Mouse (Mus musculus): ENCODE measurements around the gene Vamp8.

The Vamp8 gene

DNA sequence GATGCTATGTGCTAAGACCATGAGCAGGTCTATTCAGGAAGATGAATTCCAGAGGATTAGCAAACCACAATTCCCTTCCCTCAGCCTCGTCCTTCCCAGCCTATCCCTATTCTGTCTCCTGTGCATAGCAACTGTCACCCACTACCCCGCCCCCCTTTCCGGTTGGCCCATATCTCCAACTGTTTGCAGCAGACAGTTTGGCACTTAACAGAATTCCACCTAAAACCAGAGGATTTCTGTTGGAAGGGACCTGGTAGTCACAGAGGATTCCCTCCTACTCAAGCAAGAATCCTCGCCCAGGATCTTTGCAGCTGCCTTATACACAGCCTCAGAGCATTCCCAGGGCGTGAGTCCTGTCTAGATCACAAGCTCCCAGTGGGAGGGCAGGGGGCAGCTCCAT, 19.4 kb downstream of the Vamp8 start:
- no peak for DNase-seq

DNA sequence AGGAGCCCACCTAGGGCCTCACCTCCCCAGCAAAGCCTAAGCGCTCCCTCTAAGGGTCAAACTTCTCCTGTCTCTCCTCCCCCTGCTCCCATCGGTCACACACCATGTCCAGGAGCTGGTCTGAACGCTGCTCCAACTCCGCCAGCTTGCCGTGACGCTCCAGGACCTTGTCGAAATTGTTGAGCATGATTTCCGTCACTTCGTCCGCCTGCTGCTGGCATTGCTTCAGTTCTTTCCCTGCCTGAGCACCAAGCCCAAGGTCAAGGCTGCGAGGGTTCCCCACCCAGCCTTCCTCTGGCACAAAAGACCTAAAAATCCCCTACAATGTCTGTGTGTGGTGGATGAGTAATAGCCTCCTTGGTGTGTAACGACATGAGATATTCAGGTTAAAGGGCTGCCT, 20.4 kb downstream of the Vamp8 start:
- DNase-seq, result no peak

DNA sequence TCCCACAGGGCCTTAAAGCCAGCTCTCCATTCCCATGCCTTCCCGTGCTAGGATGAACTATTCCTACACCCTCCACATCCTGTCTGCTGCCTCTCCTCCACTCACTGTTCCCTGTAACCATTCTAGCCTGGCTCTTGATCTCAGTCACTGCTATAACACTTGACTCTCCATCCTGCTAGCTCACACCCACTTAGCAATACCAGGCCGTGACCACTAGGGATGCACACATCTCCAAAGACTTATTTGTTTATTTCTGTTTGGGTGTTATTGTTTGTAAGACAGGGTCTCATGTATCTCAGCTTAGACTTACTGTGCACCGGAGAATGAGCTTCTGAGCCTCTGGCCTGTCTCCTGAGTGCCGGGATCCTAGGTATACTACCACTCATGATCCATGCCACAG, 20.9 kb downstream of the Vamp8 start:
- DNase-seq, result no peak

DNA sequence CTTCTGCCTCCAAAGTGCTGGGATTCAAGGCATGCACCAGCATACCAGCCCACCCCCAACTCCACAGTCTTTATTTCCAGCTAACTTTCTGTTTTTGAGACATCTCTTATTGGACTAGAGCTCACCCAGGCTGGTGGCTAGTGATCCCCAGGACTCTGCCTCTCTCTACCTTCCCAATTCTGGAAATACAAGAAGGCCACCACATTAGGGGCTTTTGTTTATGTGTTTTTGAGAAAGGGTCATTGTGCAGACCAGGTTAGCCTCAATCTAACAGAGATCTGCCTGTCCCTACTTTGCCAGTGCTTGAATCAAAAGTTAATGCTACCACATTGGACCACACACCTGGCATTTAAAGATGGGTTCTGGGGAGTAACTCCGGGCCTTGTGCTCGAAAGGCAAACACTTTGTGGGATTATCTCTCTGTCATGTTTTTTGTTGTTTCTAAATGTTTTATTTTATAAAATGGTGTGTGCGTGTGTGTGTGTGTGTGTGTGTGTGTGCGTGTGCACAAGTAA, 23.0 kb downstream of the Vamp8 start:
- no peak for DNase-seq

DNA sequence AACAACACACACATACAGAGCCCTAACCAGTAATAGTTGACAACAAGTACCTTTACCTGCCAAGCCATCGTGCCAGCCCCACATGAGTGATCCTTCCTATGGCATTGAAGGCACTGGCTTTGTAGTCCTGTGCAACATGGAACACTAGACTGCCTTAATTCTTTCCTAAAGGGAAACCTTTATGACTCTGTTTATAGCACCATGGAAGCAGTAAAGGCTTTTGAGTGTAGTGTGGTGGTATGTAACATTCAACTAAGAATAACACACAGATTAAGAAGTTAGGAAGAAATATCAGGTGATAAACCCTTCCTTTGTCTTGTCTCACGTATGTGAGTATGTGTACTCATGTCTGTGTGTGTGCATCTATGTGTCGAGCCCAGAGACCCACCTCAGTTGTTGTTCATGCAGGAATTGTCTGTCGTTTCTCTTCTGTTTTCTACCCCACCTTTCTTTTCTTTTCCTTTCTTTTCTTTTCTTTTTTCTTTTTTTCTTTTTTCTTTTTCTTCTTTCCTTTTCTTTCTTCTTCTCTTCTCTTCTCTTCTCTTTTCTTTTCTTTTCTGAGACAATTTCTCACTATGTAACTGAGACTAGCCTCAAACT, 23.6 kb downstream of the Vamp8 start, which contains the start of gene Rnf181:
Gene Rnf181, minus strand, starts transcription at position 113 of the 600 bp plus-strand sequence.
- DNase-seq, result no peak

DNA sequence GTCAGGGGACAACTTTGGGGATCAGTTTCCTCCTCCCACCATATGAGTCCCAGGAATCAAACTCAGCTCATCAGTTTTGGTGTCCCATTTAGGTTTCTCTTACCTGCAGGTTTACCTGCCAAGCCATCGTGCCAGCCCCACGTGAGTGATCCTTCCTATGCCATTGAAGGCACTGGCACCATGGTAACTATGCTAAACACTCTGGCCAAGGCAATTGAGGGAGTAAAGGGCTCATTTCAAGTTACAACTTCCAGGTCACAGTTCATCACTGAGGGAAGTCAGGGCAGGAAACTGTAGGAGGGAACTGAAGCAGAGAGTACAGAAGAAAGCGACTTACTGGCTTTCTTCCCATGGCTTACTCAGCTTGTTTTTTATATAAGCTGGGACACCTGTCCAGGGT, 24.2 kb downstream of the Vamp8 start:
- DNase-seq, result no peak

DNA sequence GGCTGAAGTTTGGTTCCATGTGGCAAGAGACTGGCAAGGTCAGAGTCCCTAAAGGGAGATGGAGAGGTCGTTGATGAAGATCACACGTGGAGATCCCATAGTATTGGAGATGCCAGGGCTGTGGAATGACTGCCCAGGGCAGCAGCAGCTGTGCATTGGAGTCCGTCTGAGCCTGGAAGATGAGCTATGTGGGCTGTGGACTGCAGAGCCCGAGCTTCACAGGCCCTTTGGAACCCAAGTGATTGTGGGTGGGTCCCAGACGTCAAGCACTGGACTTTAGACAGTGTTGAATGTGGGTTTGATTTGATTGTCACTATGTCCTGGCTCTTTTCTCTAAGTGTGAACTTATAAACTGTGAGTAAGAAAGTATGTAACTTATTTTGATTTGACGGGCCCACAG, 25.5 kb downstream of the Vamp8 start:
- DNase-seq, result no peak

DNA sequence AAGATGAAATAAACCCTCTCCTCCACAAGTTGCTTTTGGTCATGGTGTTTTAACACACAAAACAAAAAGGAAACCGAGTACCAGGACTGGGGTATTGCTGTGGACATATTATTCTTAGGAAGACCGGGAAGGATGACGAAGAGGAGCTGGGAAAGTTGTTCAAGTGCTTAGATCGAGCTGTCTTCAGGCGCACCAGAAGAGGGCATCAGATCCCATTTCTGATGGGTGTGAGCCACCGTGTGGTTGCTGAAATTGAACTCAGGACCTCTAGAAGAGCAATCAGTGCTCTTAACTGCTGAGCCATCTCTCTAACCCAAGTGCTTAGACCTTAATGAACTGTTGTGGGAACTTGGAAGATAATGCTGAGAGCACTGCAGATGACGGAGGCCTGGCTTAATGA, 26.5 kb downstream of the Vamp8 start:
- no peak for DNase-seq

DNA sequence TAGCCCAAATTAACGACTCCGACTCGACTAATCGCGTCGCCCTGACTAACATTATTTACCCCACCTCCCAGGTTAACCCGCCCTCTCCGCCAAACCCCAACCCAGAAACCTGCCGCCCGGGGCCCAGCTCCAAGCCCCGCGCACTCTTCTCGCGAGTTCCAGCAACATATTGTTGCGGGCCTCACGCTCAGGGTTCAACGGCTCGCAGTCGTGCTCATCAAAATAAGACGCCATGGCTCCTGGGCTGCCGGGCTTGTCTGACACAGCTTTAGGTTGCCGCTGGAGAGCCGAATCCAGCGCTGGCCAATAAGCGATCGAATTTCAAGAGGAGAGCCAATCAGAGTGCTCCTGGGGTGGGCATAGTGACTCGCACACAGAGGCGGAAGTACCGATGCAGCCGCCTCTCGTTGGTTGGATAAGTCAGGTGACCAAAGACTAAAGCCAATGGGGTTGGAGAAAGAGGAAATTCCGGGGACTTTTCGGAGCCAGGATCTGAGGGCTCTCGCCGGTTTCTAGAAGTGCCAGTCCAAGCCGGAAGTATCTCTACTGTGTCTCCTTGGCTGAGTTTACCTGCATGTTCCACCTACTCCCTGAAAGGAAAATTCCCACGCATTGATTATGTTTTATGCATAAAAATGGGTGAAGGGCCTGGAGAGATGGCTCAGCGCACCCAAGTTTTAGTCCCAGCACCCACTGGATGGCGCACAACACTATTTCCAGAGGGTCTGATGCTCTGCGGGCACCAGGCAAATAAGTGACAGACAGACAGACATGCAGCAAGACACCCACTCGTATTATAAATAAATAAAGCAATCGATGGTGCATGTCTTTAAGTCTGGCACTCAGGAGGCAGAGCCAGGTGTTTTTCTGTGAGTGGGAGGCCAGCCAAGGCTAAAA, 28.1 kb downstream of the Vamp8 start:
- DNase-seq, result peak; percentile 93 to 96

DNA sequence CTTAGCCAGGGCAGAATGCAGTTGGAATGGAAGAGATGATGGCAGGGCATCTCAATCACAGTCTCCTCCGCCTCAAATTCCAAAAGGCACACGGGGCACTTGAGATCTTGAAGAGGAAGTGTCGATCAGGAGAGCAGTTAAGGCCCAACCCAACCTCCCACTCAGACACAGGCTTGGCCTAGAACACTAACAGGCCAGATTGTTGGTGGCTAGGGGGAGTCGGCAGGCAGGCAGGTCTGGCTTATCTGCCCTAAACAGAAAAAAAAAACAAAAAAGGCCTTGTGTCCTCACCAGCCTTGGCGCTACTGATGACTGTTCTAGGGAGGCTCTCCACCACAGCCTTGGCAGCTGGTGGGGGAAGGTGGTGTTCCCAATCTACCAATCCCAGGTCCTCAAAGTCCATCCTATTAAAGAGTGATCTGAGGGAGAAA, 29.4 kb downstream of the Vamp8 start:
- DNase-seq, result no peak

DNA sequence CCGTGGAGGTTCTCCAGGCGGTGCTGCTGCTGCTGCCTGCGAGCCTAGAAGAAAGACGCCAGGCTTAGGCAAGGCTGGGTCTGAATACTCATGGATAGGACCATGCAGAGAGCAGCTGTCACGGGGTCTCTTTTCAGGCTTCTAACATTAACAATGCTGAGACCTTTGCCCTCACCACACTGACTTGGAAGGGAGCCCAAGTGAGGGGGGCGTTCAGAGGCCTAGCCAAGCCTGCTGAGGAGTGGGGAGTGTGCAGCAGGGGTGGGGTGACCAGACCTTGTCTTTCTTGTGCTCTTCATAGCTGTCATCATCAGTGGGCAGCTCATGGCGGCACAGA, 29.9 kb downstream of the Vamp8 start:
- no peak for DNase-seq

DNA sequence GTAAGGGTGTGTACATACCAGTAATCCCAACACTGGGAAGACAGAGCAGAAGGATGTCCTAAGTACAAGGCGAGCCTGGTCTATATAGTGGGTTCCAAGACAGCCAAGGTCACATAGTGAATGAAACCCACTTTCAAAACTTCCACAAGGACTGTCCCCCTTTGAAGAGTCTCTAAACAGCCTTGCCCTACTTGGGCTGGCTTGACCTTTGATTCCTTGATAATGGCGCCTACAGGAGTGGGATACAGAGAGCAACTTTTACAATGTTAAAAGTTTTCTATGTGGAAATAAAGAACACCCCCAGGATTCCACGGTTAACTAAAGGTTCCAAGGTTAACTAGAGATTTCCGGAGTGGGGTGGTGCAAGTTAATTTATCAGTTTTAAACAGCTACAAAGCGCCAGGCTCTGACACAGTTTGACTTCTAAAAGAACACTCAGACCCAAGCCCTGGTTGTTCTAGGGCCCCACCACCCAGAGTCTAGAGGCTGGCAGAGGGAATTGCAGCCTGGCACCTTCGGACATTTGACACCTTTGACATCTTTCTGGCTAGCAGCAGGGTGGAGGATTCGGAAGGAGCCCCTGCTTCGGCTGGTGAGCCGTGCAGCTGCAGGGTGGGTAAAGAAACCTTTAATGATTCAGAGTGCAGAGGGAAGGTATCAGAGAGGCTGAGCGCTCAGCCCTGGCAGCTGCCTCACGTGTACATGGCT, 30.5 kb downstream of the Vamp8 start:
- DNase-seq, result no peak

DNA sequence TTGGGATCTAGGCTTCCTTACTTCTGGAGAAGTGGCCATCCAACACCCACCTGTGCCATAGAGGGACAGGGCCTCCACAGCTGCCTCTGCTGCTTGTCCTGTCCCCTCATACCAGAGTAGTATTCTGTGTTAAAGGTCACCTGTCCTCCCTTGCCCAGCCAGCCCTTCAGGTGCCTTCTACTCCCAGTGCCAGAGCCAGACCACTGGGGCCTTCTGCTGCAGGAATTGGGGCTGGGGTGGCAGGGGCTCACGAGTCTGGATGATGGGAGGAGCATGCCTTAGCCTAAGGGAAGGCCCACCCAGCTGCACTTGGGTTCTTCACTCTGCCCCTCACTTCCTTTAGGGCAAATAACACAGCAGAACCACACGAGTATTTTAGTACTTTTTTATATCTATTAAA, 31.2 kb downstream of the Vamp8 start:
- no peak for DNase-seq

DNA sequence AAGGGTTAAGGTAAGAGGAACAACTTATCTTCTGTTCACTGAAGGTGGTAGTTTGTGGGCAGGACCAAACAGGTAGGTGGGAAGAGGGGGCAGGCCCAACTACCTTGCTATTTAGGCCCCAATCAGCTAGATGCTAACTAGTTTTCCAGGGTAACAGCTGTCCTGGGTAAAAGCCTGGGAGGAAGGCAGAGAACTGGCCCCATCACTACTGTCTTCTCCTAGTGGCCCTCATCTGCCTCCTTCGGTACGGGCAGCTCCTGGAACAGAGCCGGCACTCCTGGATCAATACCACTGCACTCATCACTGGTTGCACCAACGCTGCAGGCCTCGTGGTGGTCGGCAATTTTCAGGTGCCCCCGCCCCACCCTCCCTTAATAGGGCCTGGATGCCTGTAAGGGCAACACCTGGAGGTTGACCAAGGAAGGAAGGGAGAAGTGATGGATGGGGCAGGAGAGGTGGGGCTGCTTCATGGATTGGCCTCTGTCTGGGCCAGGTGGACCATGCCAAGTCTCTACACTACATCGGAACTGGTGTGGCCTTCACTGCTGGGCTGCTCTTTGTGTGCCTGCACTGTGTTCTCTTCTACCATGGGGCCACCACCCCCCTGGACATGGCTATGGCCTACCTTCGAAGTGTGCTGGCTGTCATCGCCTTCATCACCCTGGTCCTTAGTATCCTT, 32.3 kb downstream of the Vamp8 start:
- DNase-seq, result no peak

DNA sequence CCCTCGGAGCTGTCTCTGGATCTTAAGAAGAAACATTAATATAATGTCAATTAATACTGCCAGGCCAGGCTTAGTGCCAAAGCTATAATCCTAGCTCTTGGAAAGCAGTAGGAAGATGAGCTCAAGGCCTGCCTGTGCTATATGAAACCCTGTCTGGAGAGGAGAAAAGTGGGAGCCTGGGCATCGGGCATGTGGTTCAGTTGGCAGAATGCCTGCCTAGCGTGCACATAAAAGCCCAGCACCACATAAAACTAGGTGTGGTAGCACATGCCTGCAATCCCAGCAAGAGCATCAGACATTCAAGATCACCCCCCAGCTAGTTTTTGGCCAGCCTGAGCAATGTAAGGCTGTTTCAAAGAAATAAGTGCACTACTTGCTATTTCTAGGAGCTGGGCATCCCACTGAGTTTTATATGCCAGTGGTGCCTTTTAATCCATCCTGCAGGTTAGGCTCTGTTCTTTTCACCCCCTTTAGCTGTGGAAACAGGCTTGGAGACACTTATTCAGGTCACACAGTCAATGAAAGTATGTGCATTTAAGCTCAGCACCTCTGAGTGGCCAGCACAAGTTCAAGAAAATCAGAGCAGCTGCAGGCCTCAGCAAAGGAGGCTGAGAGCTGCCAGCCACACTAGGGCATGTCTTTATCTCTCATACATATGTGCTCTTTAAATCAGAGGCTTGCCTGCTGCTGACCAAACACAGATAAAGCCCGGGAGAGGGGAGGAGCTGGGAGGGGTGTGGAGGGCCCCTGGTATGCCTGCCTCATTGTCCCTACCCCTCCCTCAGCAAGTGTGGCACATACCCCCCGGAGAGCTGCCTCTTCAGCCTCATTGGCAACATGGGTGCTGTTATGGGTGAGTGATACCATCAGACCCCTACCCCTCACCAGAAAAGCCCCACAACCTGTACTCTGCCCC, 33.1 kb downstream of the Vamp8 start:
- DNase-seq, result no peak

DNA sequence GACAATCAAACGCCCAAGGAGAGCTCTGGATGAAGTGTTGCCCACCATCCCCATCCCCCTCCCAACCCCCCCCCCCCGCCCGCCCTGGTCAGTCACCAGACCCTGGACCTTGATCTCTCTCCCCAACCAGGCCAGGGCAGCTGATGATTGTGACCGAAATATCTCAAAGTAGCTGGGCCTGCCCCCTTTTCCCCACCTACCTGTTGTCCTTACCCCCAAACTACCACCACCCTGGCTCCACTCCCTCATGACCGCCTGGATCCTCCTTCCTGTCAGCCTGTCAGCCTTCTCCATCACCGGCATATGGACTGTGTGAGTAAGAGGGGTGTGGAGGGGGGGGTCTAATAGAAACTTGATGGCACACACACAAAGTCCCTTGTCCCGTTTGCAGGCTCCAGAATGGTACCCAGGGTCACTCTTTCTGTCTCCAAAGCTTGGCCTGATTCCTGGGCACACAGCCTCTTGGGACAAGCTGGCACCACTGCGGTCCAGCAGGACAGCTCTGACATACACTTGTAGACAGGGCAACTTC, 34.4 kb downstream of the Vamp8 start:
- DNase-seq, result no peak

DNA sequence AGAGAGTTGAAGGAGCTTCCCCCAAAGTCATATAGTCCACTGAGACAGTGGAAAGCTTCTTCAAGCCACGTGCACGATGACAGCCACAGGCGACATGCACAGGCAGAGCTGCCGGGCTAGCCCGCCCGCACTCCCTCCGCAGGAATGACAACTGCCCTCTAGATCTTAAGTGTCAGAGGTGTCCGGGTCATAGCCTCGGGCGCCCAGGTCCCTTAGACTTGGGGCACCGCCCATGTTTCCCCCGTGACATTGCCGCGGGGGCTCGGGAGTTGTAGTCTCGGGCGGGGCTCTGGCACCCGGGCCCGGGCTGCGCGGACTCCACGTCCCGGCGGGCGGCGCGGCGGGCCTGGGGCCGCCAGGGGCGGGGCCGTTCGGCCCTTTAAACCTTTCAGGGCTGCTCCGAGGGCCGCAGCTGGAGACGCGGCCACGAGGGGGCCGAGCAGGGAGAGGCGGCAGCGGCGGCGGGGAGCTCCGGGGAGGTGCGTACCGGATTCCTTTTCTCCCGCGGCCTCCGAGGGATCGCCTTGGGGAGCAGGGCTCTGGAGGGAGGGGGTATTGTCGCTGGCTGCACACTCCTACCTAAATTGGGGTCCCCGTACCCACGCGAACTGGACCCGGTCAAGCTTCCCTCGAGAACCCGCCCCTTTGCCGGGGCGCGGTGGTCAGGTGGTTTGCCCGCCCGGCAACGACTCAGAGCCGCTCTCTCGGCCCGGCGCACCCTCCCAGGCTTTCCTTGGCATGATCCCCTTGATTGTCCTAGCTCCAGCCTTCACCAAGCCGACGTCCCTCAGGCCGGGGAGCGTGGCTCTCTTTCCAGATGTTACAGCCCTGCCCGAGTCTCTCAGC, 35.2 kb downstream of the Vamp8 start, which contains the start of gene Tmem150a:
Gene Tmem150a, plus strand, starts transcription at position 382 of the 846 bp plus-strand sequence.
- DNase-seq, result peak; percentile 60 to 67

DNA sequence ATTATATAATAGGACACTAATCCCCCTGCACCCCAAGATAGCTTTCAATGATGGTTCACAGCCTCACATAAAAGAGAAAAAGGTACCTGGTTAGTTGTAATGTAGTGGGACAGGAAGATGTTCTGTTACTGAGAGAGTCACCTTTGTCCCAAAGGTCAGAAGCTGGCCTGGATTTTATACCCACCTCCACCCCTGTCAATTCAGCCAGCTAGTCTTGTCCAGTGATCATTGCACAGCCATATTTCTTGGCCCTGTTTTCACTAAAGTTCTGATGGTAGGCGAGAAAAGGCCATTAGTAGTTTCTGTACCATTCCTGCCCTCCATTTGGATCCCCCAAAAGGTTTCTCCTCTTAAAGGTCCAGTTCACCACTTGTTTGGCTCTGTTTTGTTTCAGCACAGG, 36.5 kb downstream of the Vamp8 start:
- no peak for DNase-seq

DNA sequence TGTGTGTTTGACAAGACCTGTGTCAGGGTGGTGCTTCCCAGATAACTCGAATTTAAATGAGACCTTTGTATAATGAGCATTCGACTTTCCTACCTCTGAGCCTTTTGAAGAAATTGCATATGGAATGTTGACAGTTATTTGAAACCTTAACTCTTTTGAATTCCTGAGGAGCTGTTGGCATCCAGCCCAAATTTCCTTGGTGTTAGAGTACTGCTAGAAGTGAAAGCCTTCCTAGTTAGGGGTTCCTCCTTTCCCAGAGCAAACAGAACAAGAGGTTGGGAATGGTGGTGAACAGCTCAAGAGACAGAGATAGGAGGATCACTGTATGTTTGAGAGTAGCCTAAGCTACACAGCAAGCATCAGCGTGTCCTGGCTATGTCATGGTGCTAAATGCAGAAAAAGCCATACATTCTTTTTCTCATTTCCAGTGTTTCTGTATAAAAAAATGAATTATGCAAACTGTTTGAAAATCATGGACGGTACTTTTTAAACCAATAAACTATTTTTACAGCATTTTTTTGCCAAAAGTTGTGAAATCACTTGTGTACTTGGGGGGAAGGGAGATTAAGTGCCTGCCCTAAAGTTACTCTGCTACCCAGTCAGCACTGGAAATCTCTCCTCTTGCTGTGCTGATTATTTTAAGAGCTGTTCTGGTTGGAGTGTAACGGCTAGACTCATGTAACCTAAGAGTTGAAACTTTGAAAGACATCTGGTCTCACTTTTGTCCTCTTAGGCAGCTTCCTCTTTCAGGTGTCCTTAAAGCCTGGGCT, 37.7 kb downstream of the Vamp8 start:
- DNase-seq, result no peak

DNA sequence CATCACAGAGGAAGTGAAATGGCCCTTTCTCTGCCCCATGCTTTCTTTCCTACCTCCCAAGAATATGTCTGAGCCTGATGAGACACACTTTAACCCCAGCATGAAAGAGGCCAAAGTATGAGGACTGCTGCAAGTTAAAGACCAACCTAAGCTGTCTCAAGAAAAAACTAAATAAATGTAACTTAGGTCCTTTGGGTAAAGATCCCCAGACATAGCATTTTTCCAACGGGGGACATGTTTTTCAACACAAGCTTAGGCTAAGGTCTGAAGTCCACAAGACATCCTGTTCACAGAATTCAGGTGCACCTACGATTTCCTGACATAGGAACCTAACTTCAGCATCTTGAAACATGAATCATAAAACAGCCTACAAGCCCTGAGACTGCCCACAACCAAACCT, 40.3 kb downstream of the Vamp8 start:
- no peak for DNase-seq

Data from cerebellum, postnatal 36 days (tissue).